In the genomic region with DNA sequence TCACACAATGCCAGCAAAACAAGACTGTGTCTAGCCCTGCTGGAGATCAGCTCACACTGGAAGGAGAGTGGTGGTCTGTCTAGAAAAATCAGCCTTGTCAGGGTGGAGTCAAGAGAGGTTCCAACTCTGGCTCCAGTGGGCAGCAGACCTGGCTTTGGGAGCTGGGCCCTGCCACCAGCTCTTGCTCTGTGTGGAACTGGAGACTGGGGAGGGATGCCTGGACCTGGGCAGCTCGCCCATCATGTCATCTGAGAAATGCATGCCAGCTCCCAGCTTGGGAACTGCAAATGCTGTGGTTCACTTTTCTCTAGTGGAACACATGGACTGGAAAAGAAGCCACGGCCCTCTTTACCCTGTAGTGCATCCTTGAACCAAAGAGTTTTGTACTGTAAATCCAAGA, we compare ENCODE assay signal across 12 mouse cellular contexts. TPM values are rescaled to one million over a fixed set of nuclear protein-coding genes. Genes with fewer than 3 reads are reported as not detected.
A peak's percentile ranks its signal among the peaks of the same experiment; 100 is the strongest.
DNase-seq lines count a peak whose midpoint lies in the region; ATAC-seq lines count a peak whose summit lies in the region.
"Had no signal": no experiment of that assay in that cellular context is flagged by ENCODE, and none has a peak within 500 bp of the region (broad histone marks: within the 10 kb centered on the region; RNA-seq: fewer than 3 reads in every experiment).

No protein-coding gene starts in this region.

- peak; percentile 28 for DNase-seq in heart, postnatal 4 days
- peak; percentile 57 for DNase-seq in NIH3T3 (ENCODE audit: low read depth)
- DNase-seq in cerebellum, adult 11 months, result peak; percentile 54
- peak; percentile 77 for DNase-seq in gastrocnemius, adult 18-20 months (ENCODE audit: low spot score)
- DNase-seq: kidney, postnatal 14 days; spleen, adult 18-20 months had no signal

- H3K27ac ChIP-seq in heart, embryonic 11.5 days (ENCODE audit: low read depth, low read length), result no peak overlapping the region
- no peak overlapping the region for H3K27ac ChIP-seq in neural tube, embryonic 15.5 days (replicated peaks)
- H3K27ac ChIP-seq: forebrain, embryonic 10.5 days; left cerebral cortex, adult 2 months had no signal

- no peak overlapping the region for H3K9ac ChIP-seq in heart, embryonic 11.5 days (ENCODE audit: low read depth, low read length)
- H3K9ac ChIP-seq in neural tube, embryonic 15.5 days (replicated peaks), result no peak overlapping the region

- H3K4me2 ChIP-seq in heart, embryonic 11.5 days, result no peak overlapping the region
- H3K4me2 ChIP-seq in neural tube, embryonic 15.5 days, result no peak overlapping the region
- H3K4me2 ChIP-seq: liver, embryonic 11.5 days had no signal

- H3K36me3 ChIP-seq in heart, embryonic 11.5 days (ENCODE audit: control insufficient read depth, insufficient read depth, low read length), result no peaks in the 10 kb centered on the region
- H3K36me3 ChIP-seq in neural tube, embryonic 15.5 days, result no peaks in the 10 kb centered on the region
- H3K36me3 ChIP-seq: forebrain, embryonic 10.5 days had no signal

- H3K9me3 ChIP-seq in heart, embryonic 11.5 days (replicated peaks; ENCODE audit: control insufficient read depth, low read length), result no peaks in the 10 kb centered on the region
- no peaks in the 10 kb centered on the region for H3K9me3 ChIP-seq in neural tube, embryonic 15.5 days (replicated peaks)
- H3K9me3 ChIP-seq: forebrain, embryonic 10.5 days had no signal

- ATAC-seq in heart, embryonic 11.5 days (replicated peaks; ENCODE audit: insufficient number of reproducible peaks, low FRiP score, low TSS enrichment), result no peak
- ATAC-seq in neural tube, embryonic 15.5 days (ENCODE audit: low FRiP score), result no peak
- no peak for ATAC-seq in inflammation-experienced regulatory T-cells, adult 6 months

- no peak overlapping the region for H3K4me3 ChIP-seq in heart, embryonic 11.5 days (ENCODE audit: low read depth, low read length)
- no peak overlapping the region for H3K4me3 ChIP-seq in neural tube, embryonic 15.5 days (replicated peaks)
- H3K4me3 ChIP-seq: forebrain, embryonic 10.5 days; left cerebral cortex, adult 2 months had no signal

- H3K27me3 ChIP-seq in heart, embryonic 11.5 days (ENCODE audit: control insufficient read depth, insufficient read depth, low read length), result no peaks in the 10 kb centered on the region
- H3K27me3 ChIP-seq in neural tube, embryonic 15.5 days (replicated peaks), result no peaks in the 10 kb centered on the region

- H3K4me1 ChIP-seq in heart, embryonic 11.5 days (ENCODE audit: control insufficient read depth, insufficient read depth, low read length), result no peaks in the 10 kb centered on the region
- no peaks in the 10 kb centered on the region for H3K4me1 ChIP-seq in neural tube, embryonic 15.5 days
- H3K4me1 ChIP-seq: forebrain, embryonic 10.5 days had no signal

- WGBS in heart, embryonic 11.5 days (ENCODE audit: insufficient replicate concordance), result 57% methylated on average over 2 of the region's 2 CpGs
- 63% methylated on average over 2 of the region's 2 CpGs for WGBS in neural tube, embryonic 15.5 days

RNA-seq across cellular contexts. Expression of a gene that starts 8.3 kb away (rescaled TPM):
- total RNA-seq in heart, postnatal 4 days (2021), result 10 to 100 TPM; 57.0 to 69.2 TPM
- polyA plus RNA-seq in heart, embryonic 11.5 days (2014; fragmentation: Nextera tagmentation; extraction: Ambion mirVana), result 24.7 and 34.2 TPM in 2 replicates
- total RNA-seq in gastrocnemius, adult 18-20 months (2021), result 10 to 100 TPM in 1 of 2 experiments, 1 to 10 TPM in 1; 9.6 to 14.7 TPM
- polyA plus RNA-seq in neural tube, embryonic 15.5 days (2015; fragmentation: Nextera tagmentation; extraction: Ambion mirVana), result 17.2 and 32.3 TPM in 2 replicates
- polyA plus RNA-seq in inflammation-experienced regulatory T-cells, adult 6 months (2017; shearing (Covaris generic)), result not detected

Comparison
In these comparisons a context has a peak if more than half of its experiments do, and no peak if none do; other contexts are left out.
1. RNA of a gene that starts 8.3 kb away (polyA plus RNA-seq): 24.7 to 34.2 TPM in heart, embryonic 11.5 days and 17.2 to 32.3 TPM in neural tube, embryonic 15.5 days; not detected in inflammation-experienced regulatory T-cells, adult 6 months; every median in the first group is over 10 times any median in the second.
2. Peak in every context shown above with its lines, with median percentiles within 50 percentile points of each other: DNase-seq.